Mouse (Mus musculus): Measurements from ENCODE around the gene Gys1. TPM values are rescaled to one million over a fixed set of nuclear protein-coding genes. Genes with fewer than 3 reads are reported as not detected.

The Gys1 gene
- polyA plus RNA-seq, 1 experiment from 2014 or later = 23.2 TPM

- ATAC-seq (ENCODE audit: low FRiP score) = no peak
- Histone ChIP-seq H3K27me3 (no peaks in the 10 kb centered on the region), H3K9ac (no peak overlapping the region; the same call in 1 of the 2 replicates), H3K36me3 (peaks cover 43% of the 10 kb centered on the region), H3K27ac (no peak overlapping the region), H3K4me1 (replicated peaks) (peaks cover 25% of the 10 kb centered on the region), H3K4me3 (no peak overlapping the region), H3K4me2 (no peak overlapping the region), H3K9me3 (no peaks in the 10 kb centered on the region)
- 25% methylated on average over 3 of the region's 3 CpGs for WGBS
Observed at GRCm38 (mm10) chr7:45491264-45491663, 56.6 kb downstream of the Gys1 start.

DNA sequence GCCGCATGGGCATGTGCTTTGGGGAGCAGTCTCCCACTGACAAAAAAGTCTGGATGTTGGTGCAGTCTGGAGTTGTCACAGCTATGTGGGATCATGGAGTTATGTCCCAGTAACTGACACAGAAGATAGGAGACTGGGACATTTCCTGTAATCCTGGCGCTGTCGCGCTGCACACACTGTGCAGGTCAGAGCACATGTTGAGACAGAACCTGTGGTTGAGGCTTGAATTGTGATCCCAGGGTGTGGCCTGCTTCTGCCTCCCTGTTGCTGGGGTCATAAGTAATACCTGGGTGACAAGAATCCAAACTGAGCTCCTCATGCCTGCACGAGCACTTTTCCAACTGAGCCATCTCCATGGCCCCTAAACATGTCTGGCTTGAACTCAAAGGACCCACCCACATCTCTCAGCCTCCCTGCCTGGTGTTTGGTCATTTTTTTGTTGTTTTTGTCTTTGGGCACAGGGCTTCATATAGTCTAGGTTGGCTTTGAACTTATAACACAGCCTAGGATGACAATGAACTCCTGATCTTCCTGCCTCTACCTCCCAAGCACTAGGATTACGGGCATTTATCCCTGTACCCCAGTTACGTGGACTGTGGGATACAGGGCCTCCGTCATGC lies 57.7 kb downstream of the Gys1 start:
- Histone ChIP-seq H3K4me2 (no peak overlapping the region), H3K4me3 (no peak overlapping the region), H3K27me3 (no peaks in the 10 kb centered on the region), H3K27ac (no peak overlapping the region), H3K4me1 (replicated peaks) (peaks cover 25% of the 10 kb centered on the region), H3K9ac (no peak overlapping the region), H3K36me3 (peaks cover 54% of the 10 kb centered on the region), H3K9me3 (no peaks in the 10 kb centered on the region)
- no peak for ATAC-seq (ENCODE audit: low FRiP score)
- WGBS = 97% methylated on average over 8 of the region's 8 CpGs

DNA sequence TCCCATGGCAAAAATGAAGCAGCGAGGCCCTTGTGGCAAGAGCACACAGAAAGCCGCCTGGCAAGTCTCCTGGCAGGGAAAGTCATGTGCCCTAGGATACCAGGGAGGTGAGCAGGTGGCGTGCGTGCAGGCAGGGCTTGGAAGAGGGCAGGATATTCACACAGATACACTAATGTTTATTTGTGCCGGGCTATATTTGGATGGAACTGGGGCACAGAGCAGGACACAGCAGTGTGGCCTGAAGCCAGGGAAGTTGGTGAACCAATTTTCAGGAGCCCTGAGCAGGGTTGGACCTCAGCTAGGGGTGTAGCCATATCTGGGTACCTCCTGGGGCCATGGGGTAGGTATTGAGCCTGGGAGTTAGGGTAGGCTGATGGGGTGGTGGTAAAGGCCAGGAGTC lies 58.3 kb downstream of the Gys1 start:
- Histone ChIP-seq H3K36me3 (peaks cover 60% of the 10 kb centered on the region), H3K4me1 (replicated peaks) (peaks cover 22% of the 10 kb centered on the region), H3K27me3 (no peaks in the 10 kb centered on the region), H3K9me3 (no peaks in the 10 kb centered on the region), H3K4me2 (no peak overlapping the region), H3K4me3 (no peak overlapping the region), H3K9ac (no peak overlapping the region), H3K27ac (no peak overlapping the region)
- no peak for ATAC-seq (ENCODE audit: low FRiP score)
- 96% methylated on average over 5 of the region's 5 CpGs for WGBS

DNA sequence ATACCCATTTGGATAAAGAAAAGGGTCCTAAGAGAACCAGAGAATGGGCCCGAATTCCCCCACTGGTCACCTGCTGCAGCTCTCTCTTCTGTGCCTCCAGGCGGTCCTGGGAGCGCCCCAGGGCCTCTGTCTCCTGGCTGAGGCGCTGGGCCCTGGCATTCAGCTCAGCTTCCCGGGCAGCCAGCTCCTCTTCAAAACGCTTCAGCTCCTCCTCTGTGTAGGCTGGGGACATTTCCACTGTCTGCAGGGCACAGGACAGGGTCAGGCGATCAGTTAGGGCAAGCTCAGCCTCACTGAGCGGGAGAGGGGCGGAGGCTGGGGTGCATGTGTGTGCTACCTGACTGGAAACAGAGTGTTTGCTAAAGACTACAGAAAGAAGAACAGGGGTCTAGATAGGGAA lies 59.9 kb downstream of the Gys1 start:
- no peak overlapping the region for H3K27ac ChIP-seq
- ATAC-seq (ENCODE audit: low FRiP score) = no peak
- no peaks in the 10 kb centered on the region for H3K9me3 ChIP-seq
- H3K9ac ChIP-seq = no peak overlapping the region
- no peak overlapping the region for H3K4me3 ChIP-seq
- 83% methylated on average over 9 of the region's 9 CpGs for WGBS
- no peaks in the 10 kb centered on the region for H3K27me3 ChIP-seq
- H3K36me3 ChIP-seq = peaks cover 76% of the 10 kb centered on the region
- peaks cover 8% of the 10 kb centered on the region for H3K4me1 ChIP-seq (replicated peaks)
- no peak overlapping the region for H3K4me2 ChIP-seq

- no peaks in the 10 kb centered on the region; the same call in 1 of the 2 replicates for H3K4me1 ChIP-seq (replicated peaks)
- no peak overlapping the region for H3K4me2 ChIP-seq
- ATAC-seq (ENCODE audit: low FRiP score) = no peak
- WGBS = 97% methylated on average over 6 of the region's 6 CpGs
- H3K36me3 ChIP-seq = peaks cover 95% of the 10 kb centered on the region
- no peak overlapping the region for H3K27ac ChIP-seq
- no peaks in the 10 kb centered on the region for H3K9me3 ChIP-seq
- no peaks in the 10 kb centered on the region for H3K27me3 ChIP-seq
- no peak overlapping the region for H3K4me3 ChIP-seq
- H3K9ac ChIP-seq = no peak overlapping the region
Observed at GRCm38 (mm10) chr7:45498427-45498826, 63.8 kb downstream of the Gys1 start.

Small RNA genes lying within 50 kb of the gene (microRNA-seq; reads per million reads assigned to microRNA genes)
- not detected for gene Gm22133

Other genes starting within 250 kb of the Gys1 start
- 0.49 and 0.54 TPM in 2 replicates for gene Ccdc155, start 230.0 kb upstream of the Gys1 start, polyA plus RNA-seq (2015; fragmentation: Nextera tagmentation; extraction: Ambion mirVana)
- 5.6 and 5.7 TPM in 2 replicates for gene Dkkl1, start 222.7 kb upstream of the Gys1 start, polyA plus RNA-seq (2015; fragmentation: Nextera tagmentation; extraction: Ambion mirVana)
- 78.6 and 79.2 TPM in 2 replicates for gene Tead2, start 219.1 kb upstream of the Gys1 start, polyA plus RNA-seq (2015; fragmentation: Nextera tagmentation; extraction: Ambion mirVana)
- 0.96 and 1.7 TPM in 2 replicates for gene Cd37, start 195.7 kb upstream of the Gys1 start, polyA plus RNA-seq (2015; fragmentation: Nextera tagmentation; extraction: Ambion mirVana)
- gene Slc6a16, start 193.8 kb upstream of the Gys1 start, polyA plus RNA-seq (2015; fragmentation: Nextera tagmentation; extraction: Ambion mirVana) = 0.18 and 0.38 TPM in 2 replicates
- not detected in 2 replicates for gene Slc6a21, start 157.3 kb upstream of the Gys1 start, polyA plus RNA-seq (2015; fragmentation: Nextera tagmentation; extraction: Ambion mirVana)
- 7.3 and 8.9 TPM in 2 replicates for gene Trpm4, start 101.1 kb upstream of the Gys1 start, polyA plus RNA-seq (2015; fragmentation: Nextera tagmentation; extraction: Ambion mirVana)
- 0.31 TPM in 2 replicates for gene Hrc, start 99.6 kb upstream of the Gys1 start, polyA plus RNA-seq (2015; fragmentation: Nextera tagmentation; extraction: Ambion mirVana)
- 19.9 and 20.7 TPM in 2 replicates for gene Ppfia3, start 67.8 kb upstream of the Gys1 start, polyA plus RNA-seq (2015; fragmentation: Nextera tagmentation; extraction: Ambion mirVana)
- 12.5 and 13.4 TPM in 2 replicates for gene Lin7b, start 64.3 kb upstream of the Gys1 start, polyA plus RNA-seq (2015; fragmentation: Nextera tagmentation; extraction: Ambion mirVana)
- gene Snrnp70, start 39.1 kb upstream of the Gys1 start, polyA plus RNA-seq (2015; fragmentation: Nextera tagmentation; extraction: Ambion mirVana) = 205 and 215 TPM in 2 replicates
- not detected in 2 replicates for gene Kcna7, start 29.2 kb upstream of the Gys1 start, polyA plus RNA-seq (2015; fragmentation: Nextera tagmentation; extraction: Ambion mirVana)
- 0.10 and 0.19 TPM in 2 replicates for gene Ntf5, start 21.1 kb upstream of the Gys1 start, polyA plus RNA-seq (2015; fragmentation: Nextera tagmentation; extraction: Ambion mirVana)
- 1.2 and 2.5 TPM in 2 replicates for gene Lhb, start 14.0 kb upstream of the Gys1 start, polyA plus RNA-seq (2015; fragmentation: Nextera tagmentation; extraction: Ambion mirVana)
- gene Ruvbl2, start 3.3 kb downstream of the Gys1 start, polyA plus RNA-seq (2015; fragmentation: Nextera tagmentation; extraction: Ambion mirVana) = 99.9 and 110 TPM in 2 replicates
- 7,019 and 7,066 TPM in 2 replicates for gene Ftl1, start 25.0 kb downstream of the Gys1 start, polyA plus RNA-seq (2015; fragmentation: Nextera tagmentation; extraction: Ambion mirVana)
- 253 and 271 TPM in 2 replicates for gene Bax, start 32.1 kb downstream of the Gys1 start, polyA plus RNA-seq (2015; fragmentation: Nextera tagmentation; extraction: Ambion mirVana)
- gene Tulp2, start 47.0 kb downstream of the Gys1 start, polyA plus RNA-seq (2015; fragmentation: Nextera tagmentation; extraction: Ambion mirVana) = 0.13 and 0.22 TPM in 2 replicates
- gene Gm45808, start 52.0 kb downstream of the Gys1 start, polyA plus RNA-seq (2015; fragmentation: Nextera tagmentation; extraction: Ambion mirVana) = not detected in 2 replicates
- 3.4 and 4.2 TPM in 2 replicates for gene Dhdh, start 54.0 kb downstream of the Gys1 start, polyA plus RNA-seq (2015; fragmentation: Nextera tagmentation; extraction: Ambion mirVana)
- 120 and 121 TPM in 2 replicates for gene Nucb1, start 75.6 kb downstream of the Gys1 start, polyA plus RNA-seq (2015; fragmentation: Nextera tagmentation; extraction: Ambion mirVana)
- 13.9 and 14.3 TPM in 2 replicates for gene Ppp1r15a, start 91.4 kb downstream of the Gys1 start, polyA plus RNA-seq (2015; fragmentation: Nextera tagmentation; extraction: Ambion mirVana)
- 2.4 and 4.3 TPM in 2 replicates for gene Plekha4, start 91.5 kb downstream of the Gys1 start, polyA plus RNA-seq (2015; fragmentation: Nextera tagmentation; extraction: Ambion mirVana)
- 0.25 and 0.45 TPM in 2 replicates for gene Hsd17b14, start 120.0 kb downstream of the Gys1 start, polyA plus RNA-seq (2015; fragmentation: Nextera tagmentation; extraction: Ambion mirVana)
- gene Bcat2, start 135.3 kb downstream of the Gys1 start, polyA plus RNA-seq (2015; fragmentation: Nextera tagmentation; extraction: Ambion mirVana) = 19.8 and 20.8 TPM in 2 replicates
- gene Fgf21, start 180.6 kb downstream of the Gys1 start, polyA plus RNA-seq (2015; fragmentation: Nextera tagmentation; extraction: Ambion mirVana) = not detected in 2 replicates
- 0.06 TPM in 1 of 2 replicates, not detected in the other for gene Fut1, start 182.4 kb downstream of the Gys1 start, polyA plus RNA-seq (2015; fragmentation: Nextera tagmentation; extraction: Ambion mirVana)
- gene Izumo1, start 187.0 kb downstream of the Gys1 start, polyA plus RNA-seq (2015; fragmentation: Nextera tagmentation; extraction: Ambion mirVana) = 0.18 TPM in 1 of 2 replicates, not detected in the other
- 12.0 and 12.7 TPM in 2 replicates for gene Rasip1, start 192.6 kb downstream of the Gys1 start, polyA plus RNA-seq (2015; fragmentation: Nextera tagmentation; extraction: Ambion mirVana)
- gene Mamstr, start 205.1 kb downstream of the Gys1 start, polyA plus RNA-seq (2015; fragmentation: Nextera tagmentation; extraction: Ambion mirVana) = 3.4 and 4.0 TPM in 2 replicates
- gene Fut2, start 231.6 kb downstream of the Gys1 start, polyA plus RNA-seq (2015; fragmentation: Nextera tagmentation; extraction: Ambion mirVana) = 0.09 and 0.38 TPM in 2 replicates
- gene Ntn5, start 249.2 kb downstream of the Gys1 start, polyA plus RNA-seq (2015; fragmentation: Nextera tagmentation; extraction: Ambion mirVana) = 2.3 and 2.6 TPM in 2 replicates